Mouse (Mus musculus) C2C12 (cell line): ENCODE measurements around the gene Sae1.

Source experiments
- CEBPB ChIP-seq: IDR thresholded peaks from one replicate; pipeline ENCODE4 v1.6.1; 2011; ENCODE audit warnings: low read depth, mild to moderate bottlenecking, control low read depth, moderate library complexity
- CTCF ChIP-seq: IDR thresholded peaks from one replicate; pipeline ENCODE4 v1.5.1; 2011; ENCODE audit not compliant: control insufficient read depth, insufficient read depth, insufficient read length
- MYOD1 ChIP-seq: IDR thresholded peaks from one replicate; pipeline ENCODE4 v1.6.1; 2011; ENCODE audit warnings: low read depth; ENCODE audit not compliant: control insufficient read depth, insufficient read length
- MYOG ChIP-seq: IDR thresholded peaks from one replicate; pipeline ENCODE4 v1.6.1; 2011; ENCODE audit not compliant: control insufficient read depth, insufficient read length; ENCODE audit errors: extremely low read depth
- USF1 ChIP-seq: IDR thresholded peaks from one replicate; pipeline ENCODE4 v1.6.1; 2011; ENCODE audit warnings: low read depth, mild to moderate bottlenecking, control low read depth, moderate library complexity

DNA sequence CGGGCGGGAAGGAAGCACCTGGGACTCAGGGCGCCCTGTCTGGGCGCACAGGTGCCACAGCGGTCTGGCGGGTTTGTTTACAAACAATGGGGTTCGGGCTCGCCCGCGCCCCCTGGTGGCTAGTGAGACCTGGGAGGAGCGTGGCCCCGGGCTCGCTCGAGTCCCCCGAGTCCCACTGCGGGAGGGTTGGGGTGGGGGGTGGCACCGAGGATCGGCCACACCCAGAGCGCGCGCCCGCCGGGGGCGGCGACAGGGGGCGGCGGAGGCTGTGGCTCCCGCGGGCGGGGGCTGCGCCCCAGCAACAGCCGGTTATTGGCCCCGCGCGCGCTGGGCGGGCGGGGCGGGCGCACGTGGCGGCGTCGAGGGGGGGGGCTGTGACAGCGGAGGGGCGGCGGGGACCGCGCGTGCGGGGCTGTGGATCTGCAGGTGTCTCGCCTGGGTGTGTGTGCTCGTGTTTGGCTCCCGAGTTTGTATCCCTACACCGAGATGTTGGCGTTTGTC lies 77.5 kb downstream of the Sae1 start:
- peak; percentile 85 for TF ChIP-seq CTCF
- TF ChIP-seq MYOG: no peak
- no peak for TF ChIP-seq CEBPB
- TF ChIP-seq MYOD1: no peak
- TF ChIP-seq USF1: no peak
